Mouse (Mus musculus) left cerebral cortex, postnatal 10 days (tissue): ENCODE measurements around the gene Pptc7. TPM values are rescaled to one million over a fixed set of nuclear protein-coding genes. Genes with fewer than 3 reads are reported as not detected.
"Not testable (repeated sequence)": the region's sequence is repeated elsewhere in the genome, so short reads cannot be mapped to it uniquely, and the experiment has no call there.

ENCODE experiments used
- DNase-seq, 2 experiments: peaks; one replicate each; pipeline ENCODE4 v3.0.0; 2021 to 2022; ENCODE audit warnings: low spot score in 2 of 2, mixed read lengths in 1 of 2; ENCODE audit errors: extremely low spot score in 1 of 2
- intact Hi-C: fragments of 180-260 bp; cut with DNase I; formaldehyde crosslinking; loops from one replicate; pipeline ENCODE4 v1.15.1; 2025
- total RNA-seq, 2 experiments: library from RNA; stranded (reverse); gene quantifications; 2 replicates each; pipeline ENCODE4 v1.2.3; 2021

Pptc7 gene
- total RNA-seq, 2 experiments from 2014 or later, result 22.8 to 24.1 TPM

- intact Hi-C loops, result no loop called here
- DNase-seq, result peak in 1 of 2 experiments; percentile 45
Measured at GRCm38 (mm10) chr5:122317329-122318045, 33.3 kb downstream of the Pptc7 start.

- intact Hi-C loops, result no loop called here
- no peak for DNase-seq
Measured at GRCm38 (mm10) chr5:122318100-122318499, 33.9 kb downstream of the Pptc7 start.

GRCm38 (mm10) chr5:122318976-122319375, 34.8 kb downstream of the Pptc7 start:
- intact Hi-C loops, DNase-seq: not testable (repeated sequence)

GRCm38 (mm10) chr5:122319474-122320204, 35.5 kb downstream of the Pptc7 start:
- intact Hi-C loops, result no loop called here
- no peak for DNase-seq

GRCm38 (mm10) chr5:122320205-122320781, 36.1 kb downstream of the Pptc7 start:
- DNase-seq, result no peak
- intact Hi-C loops, result no loop called here

- intact Hi-C loops, result no loop called here
- no peak for DNase-seq
Measured at GRCm38 (mm10) chr5:122323523-122323922, 39.4 kb downstream of the Pptc7 start.

GRCm38 (mm10) chr5:122324608-122325431, 40.7 kb downstream of the Pptc7 start:
- DNase-seq, result peak; percentile 65 to 69
- intact Hi-C loops, result no loop called here

- no peak for DNase-seq
- intact Hi-C loops, result no loop called here
Measured at GRCm38 (mm10) chr5:122325477-122325876, 41.3 kb downstream of the Pptc7 start.

GRCm38 (mm10) chr5:122327283-122327682, 43.1 kb downstream of the Pptc7 start:
- no peak for DNase-seq
- intact Hi-C loops, result no loop called here

- DNase-seq, result no peak
- intact Hi-C loops, result no loop called here
Measured at GRCm38 (mm10) chr5:122330269-122330668, 46.1 kb downstream of the Pptc7 start.

- intact Hi-C loops, result no loop called here
- DNase-seq, result peak in 1 of 2 experiments; percentile 9
Measured at GRCm38 (mm10) chr5:122334682-122335081, 50.5 kb downstream of the Pptc7 start.

GRCm38 (mm10) chr5:122336554-122337294, 52.6 kb downstream of the Pptc7 start:
- no peak for DNase-seq
- intact Hi-C loops, result no loop called here

GRCm38 (mm10) chr5:122342874-122343273, 58.7 kb downstream of the Pptc7 start:
- intact Hi-C loops, result loop anchor here (5.0 kb wide), 1 partner anchor 231 kb away; no protein-coding TSS in a partner anchor

GRCm38 (mm10) chr5:122343768-122344167, 59.6 kb downstream of the Pptc7 start:
- intact Hi-C loops, result loop anchor here (1.0 to 5.0 kb wide), 2 partner anchors 75 to 231 kb away; no protein-coding TSS in a partner anchor
- DNase-seq, result no peak

More at GRCm38 (mm10) chr5:122342874-122343273, 58.7 kb downstream of the Pptc7 start:
- no peak for DNase-seq

- intact Hi-C loops, result loop anchor here (1.0 to 5.0 kb wide), 2 partner anchors 76 to 232 kb away; no protein-coding TSS in a partner anchor
Measured at GRCm38 (mm10) chr5:122344260-122344659, 60.1 kb downstream of the Pptc7 start.

GRCm38 (mm10) chr5:122345777-122346176, 61.6 kb downstream of the Pptc7 start:
- intact Hi-C loops, result no loop called here

More at GRCm38 (mm10) chr5:122344260-122344659, 60.1 kb downstream of the Pptc7 start:
- peak; percentile 46 to 70 for DNase-seq

GRCm38 (mm10) chr5:122353807-122354491, 69.8 kb downstream of the Pptc7 start, which contains the start of the genes Rad9b and Vps29:
Rad9b (minus strand) TSS chr5:122354233.
Vps29 (plus strand) TSS chr5:122354369.
- intact Hi-C loops, result loop anchor here (5.0 kb wide), 1 partner anchor 222 kb away; no protein-coding TSS in a partner anchor
- DNase-seq, result peak; percentile 98 to 100

More at GRCm38 (mm10) chr5:122345777-122346176, 61.6 kb downstream of the Pptc7 start:
- no peak for DNase-seq
